Mouse (Mus musculus) CH12.LX (cell line): ENCODE measurements around the gene Gm20388. TPM values are rescaled to one million over a fixed set of nuclear protein-coding genes. Genes with fewer than 3 reads are reported as not detected.

ENCODE experiments used
- DNase-seq: peaks from one replicate; pipeline ENCODE4 v3.0.0-alpha.2; 2013; ENCODE audit errors: extremely low read depth
- H3K27ac ChIP-seq: 2 replicates; pipeline ENCODE4 v1.5.1; 2012; ENCODE audit warnings: low read depth, mild to moderate bottlenecking, control low read depth, moderate library complexity; ENCODE audit not compliant: insufficient read depth
- H3K27me3 ChIP-seq: replicated peaks from 2 replicates; pipeline ENCODE3; 2012; ENCODE audit warnings: inconsistent platforms
- H3K36me3 ChIP-seq, 2 experiments: replicated peaks in 1 of 2; 2 replicates each; pipeline versions ENCODE3 to v1.6.1; 2012; ENCODE audit warnings: inconsistent platforms in 1 of 2, low read length in 1 of 2, mild to moderate bottlenecking in 1 of 2, mixed read lengths in 1 of 2, moderate library complexity in 1 of 2; ENCODE audit not compliant: control insufficient read depth in 1 of 2, insufficient read depth in 1 of 2
- H3K4me1 ChIP-seq, 2 experiments: 2 replicates each; pipeline ENCODE4 v1.6.1; 2012; ENCODE audit warnings: inconsistent platforms in 1 of 2, moderate library complexity in 1 of 2; ENCODE audit not compliant: insufficient read depth in 2 of 2, control insufficient read depth in 1 of 2
- H3K4me2 ChIP-seq: 2 replicates; pipeline ENCODE4 v1.6.1; 2012; ENCODE audit warnings: low read depth, mild to moderate bottlenecking, control low read depth; ENCODE audit not compliant: poor library complexity, insufficient read depth, severe bottlenecking
- H3K4me3 ChIP-seq, 3 experiments: fragments of 150-350 bp in 1 of 3; sonication (generic) in 1 of 3; replicated peaks in 1 of 3; 2 replicates each; pipeline versions ENCODE3 to v1.5.1; 2011 to 2012; ENCODE audit warnings: low read depth in 2 of 3, low read length in 2 of 3, mild to moderate bottlenecking in 2 of 3, moderate library complexity in 2 of 3, control low read depth in 1 of 3, improper control_type of control experiment in 1 of 3, inconsistent platforms in 1 of 3, mixed read lengths in 1 of 3; ENCODE audit not compliant: poor library complexity in 1 of 3
- H3K79me2 ChIP-seq: replicated peaks from 2 replicates; pipeline ENCODE4 v1.6.1; 2012; ENCODE audit warnings: mild to moderate bottlenecking, moderate library complexity; ENCODE audit not compliant: control insufficient read depth, poor library complexity, insufficient read depth, severe bottlenecking; ENCODE audit errors: extremely low read depth
- H3K9ac ChIP-seq: 2 replicates; pipeline ENCODE4 v1.6.1; 2012; ENCODE audit warnings: low read depth, mild to moderate bottlenecking, control low read depth, moderate library complexity; ENCODE audit not compliant: insufficient read depth
- H3K9me3 ChIP-seq: replicated peaks from 2 replicates; pipeline ENCODE3; 2012; ENCODE audit warnings: low read length, inconsistent platforms, mixed read lengths
- CHD1 ChIP-seq: IDR thresholded peaks from 2 replicates; pipeline ENCODE4 v1.6.1; 2012; ENCODE audit warnings: low read depth, low read length, improper control_type of control experiment, inconsistent platforms
- CHD2 ChIP-seq: IDR thresholded peaks from 2 replicates; pipeline ENCODE4 v1.6.1; 2011; ENCODE audit warnings: low read length, improper control_type of control experiment
- CTCF ChIP-seq, 2 experiments: IDR thresholded peaks in 1 of 2; conservative IDR thresholded peaks in 1 of 2; 2 replicates each; pipeline ENCODE4 v1.5.1; 2011 to 2012; ENCODE audit warnings: low read depth in 2 of 2, low read length in 2 of 2, improper control_type of control experiment in 1 of 2, inconsistent platforms in 1 of 2, mild to moderate bottlenecking in 1 of 2, moderate library complexity in 1 of 2
- ETS1 ChIP-seq: conservative IDR thresholded peaks from 2 replicates; pipeline ENCODE4 v1.6.1; 2012; ENCODE audit warnings: low read depth, mild to moderate bottlenecking, inconsistent platforms, low read length, improper control_type of control experiment, moderate library complexity
- GABPA ChIP-seq: IDR thresholded peaks from 2 replicates; pipeline ENCODE4 v1.6.1; 2012; ENCODE audit warnings: low read depth, low read length, improper control_type of control experiment, inconsistent platforms; ENCODE audit not compliant: insufficient replicate concordance
- HCFC1 ChIP-seq: IDR thresholded peaks from 2 replicates; pipeline ENCODE4 v1.6.1; 2012; ENCODE audit warnings: low read depth, mild to moderate bottlenecking, inconsistent platforms, low read length, improper control_type of control experiment
- JUN ChIP-seq: IDR thresholded peaks from 2 replicates; pipeline ENCODE4 v1.6.1; 2011; ENCODE audit warnings: low read depth, mild to moderate bottlenecking, low read length, improper control_type of control experiment, moderate library complexity; ENCODE audit not compliant: insufficient read depth
- JUND ChIP-seq: conservative IDR thresholded peaks from 2 replicates; pipeline ENCODE4 v1.6.1; 2011; ENCODE audit warnings: low read depth, low read length, improper control_type of control experiment
- KAT2A ChIP-seq: IDR thresholded peaks from 2 replicates; pipeline ENCODE4 v1.6.1; 2012; ENCODE audit warnings: low read length, improper control_type of control experiment, inconsistent platforms; ENCODE audit not compliant: insufficient replicate concordance
- MAFK ChIP-seq: IDR thresholded peaks from 2 replicates; pipeline ENCODE4 v1.6.1; 2011; ENCODE audit warnings: low read length, improper control_type of control experiment; ENCODE audit not compliant: insufficient replicate concordance
- MAX ChIP-seq: IDR thresholded peaks from 2 replicates; pipeline ENCODE4 v1.6.1; 2011; ENCODE audit warnings: low read length, improper control_type of control experiment
- MXI1 ChIP-seq: IDR thresholded peaks from 2 replicates; pipeline ENCODE4 v1.6.1; 2011; ENCODE audit warnings: mild to moderate bottlenecking, low read depth, low read length, improper control_type of control experiment
- MYC ChIP-seq: IDR thresholded peaks from 2 replicates; pipeline ENCODE4 v1.6.1; 2011; ENCODE audit warnings: low read depth, mild to moderate bottlenecking, improper control_type of control experiment, low read length
- NRF1 ChIP-seq: IDR thresholded peaks from 2 replicates; pipeline ENCODE4 v1.6.1; 2014; ENCODE audit warnings: low read depth, mild to moderate bottlenecking, inconsistent platforms, low read length, improper control_type of control experiment, moderate library complexity
- POLR2AphosphoS2 ChIP-seq: IDR thresholded peaks from 2 replicates; pipeline ENCODE4 v1.6.1; 2011; ENCODE audit warnings: low read depth, low read length, improper control_type of control experiment
- RCOR1 ChIP-seq: conservative IDR thresholded peaks from 2 replicates; pipeline ENCODE4 v1.6.1; 2012; ENCODE audit warnings: low read depth, mild to moderate bottlenecking, inconsistent platforms, low read length, improper control_type of control experiment
- SIN3A ChIP-seq: IDR thresholded peaks from 2 replicates; pipeline ENCODE4 v1.6.1; 2012; ENCODE audit warnings: low read length, improper control_type of control experiment, inconsistent platforms
- SMC3 ChIP-seq: IDR thresholded peaks from 2 replicates; pipeline ENCODE4 v1.6.1; 2011; ENCODE audit warnings: low read depth, low read length, improper control_type of control experiment
- TCF12 ChIP-seq: IDR thresholded peaks from 2 replicates; pipeline ENCODE4 v1.6.1; 2014; ENCODE audit warnings: low read depth, mild to moderate bottlenecking, inconsistent platforms, low read length, improper control_type of control experiment
- UBTF ChIP-seq: IDR thresholded peaks from 2 replicates; pipeline ENCODE4 v1.6.1; 2012; ENCODE audit warnings: low read depth, mild to moderate bottlenecking, inconsistent platforms, low read length, improper control_type of control experiment, moderate library complexity
- USF1 ChIP-seq: IDR thresholded peaks from 2 replicates; pipeline ENCODE4 v1.6.1; 2014; ENCODE audit warnings: low read depth, mild to moderate bottlenecking, inconsistent platforms, low read length, improper control_type of control experiment
- USF2 ChIP-seq: conservative IDR thresholded peaks from 2 replicates; pipeline ENCODE4 v1.6.1; 2011; ENCODE audit warnings: low read depth, low read length, improper control_type of control experiment
- ZNF384 ChIP-seq: IDR thresholded peaks from 2 replicates; pipeline ENCODE4 v1.6.1; 2012; ENCODE audit warnings: low read depth, low read length, improper control_type of control experiment, inconsistent platforms
- dilution Hi-C: fragments of 300-500 bp; cut with MboI; formaldehyde crosslinking; loops from 2 replicates; pipeline ENCODE4 v1.14.3; 2020; ENCODE audit warnings: low sequenced_read_pairs; ENCODE audit not compliant: extremely low pct_unique_long_range_greater_than_20kb, extremely low pct_ligation_motif_present
- in situ Hi-C: fragments of 300-500 bp; cut with MboI; formaldehyde crosslinking; loops from 3 replicates; pipeline ENCODE4 v1.14.3; 2019; ENCODE audit warnings: low sequenced_read_pairs, low pct_ligation_motif_present, low pct_unique_long_range_greater_than_20kb, mixed read lengths
- polyA plus RNA-seq: library from polyadenylated mRNA; unstranded; fragments of >175 nt; gene quantifications from 2 replicates; pipeline ENCODE4 v1.2.1, GENCODE M21; 2012; ENCODE audit warnings: low read depth; ENCODE audit not compliant: insufficient read length
- total RNA-seq, 2 experiments: library from RNA; depleted of rRNA; stranded (reverse); fragments of 300-350 nt in 1 of 2; fragments of >200 nt in 1 of 2; gene quantifications; 2 replicates each; pipeline ENCODE4 v1.2.3; 2012 to 2014

Gm20388 gene
- total and polyA plus RNA-seq, 3 experiments = 14.8 to 26.3 (median 22.2) TPM

DNA sequence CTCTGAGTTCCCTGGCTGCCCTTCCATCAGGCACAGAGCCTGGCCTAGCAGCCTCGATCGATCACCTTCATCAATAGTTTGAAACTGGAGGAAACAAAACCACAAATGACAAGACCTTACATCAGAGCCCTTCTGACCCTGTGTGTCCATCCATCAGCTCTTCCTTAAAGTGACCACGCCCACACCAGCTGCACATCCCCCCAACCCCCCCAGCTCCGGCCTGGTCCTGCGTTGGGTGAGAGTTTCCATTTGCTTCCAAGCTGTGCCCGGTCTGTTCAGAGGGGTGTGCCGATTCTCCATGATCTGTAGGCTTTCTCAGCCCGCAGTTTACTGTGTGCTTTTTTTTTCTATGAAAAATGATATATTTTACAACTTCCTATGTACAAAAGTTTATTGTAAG, 141.7 kb downstream of the Gm20388 start:
- dilution Hi-C loops (no loop called here), in situ Hi-C loops (no loop called here)
- peaks cover 77% of the 10 kb centered on the region for H3K27me3 ChIP-seq
- DNase-seq = no peak
- H3K9ac ChIP-seq = no peak overlapping the region
- H3K4me2 ChIP-seq = no peak overlapping the region
- no peak overlapping the region for H3K4me3 ChIP-seq
- no peak overlapping the region for H3K27ac ChIP-seq
- no peaks in the 10 kb centered on the region for H3K36me3 ChIP-seq
- H3K79me2 ChIP-seq = no peaks in the 10 kb centered on the region
- peaks cover 8% of the 10 kb centered on the region for H3K9me3 ChIP-seq
- H3K4me1 ChIP-seq = peaks cover 0 to 5% of the 10 kb centered on the region in 2 experiments; a peak in 2 of 4 replicates
- no peak for TF ChIP-seq SMC3
- TF ChIP-seq GABPA = no peak
- no peak for TF ChIP-seq NRF1
- TF ChIP-seq MAFK = no peak
- no peak for TF ChIP-seq CHD2
- TF ChIP-seq RCOR1 = no peak
- no peak for TF ChIP-seq MAX
- TF ChIP-seq USF1 = no peak
- TF ChIP-seq ETS1 = no peak
- TF ChIP-seq POLR2AphosphoS2 = no peak
- no peak for TF ChIP-seq SIN3A
- TF ChIP-seq, all 38 proteins: peak for 0

DNA sequence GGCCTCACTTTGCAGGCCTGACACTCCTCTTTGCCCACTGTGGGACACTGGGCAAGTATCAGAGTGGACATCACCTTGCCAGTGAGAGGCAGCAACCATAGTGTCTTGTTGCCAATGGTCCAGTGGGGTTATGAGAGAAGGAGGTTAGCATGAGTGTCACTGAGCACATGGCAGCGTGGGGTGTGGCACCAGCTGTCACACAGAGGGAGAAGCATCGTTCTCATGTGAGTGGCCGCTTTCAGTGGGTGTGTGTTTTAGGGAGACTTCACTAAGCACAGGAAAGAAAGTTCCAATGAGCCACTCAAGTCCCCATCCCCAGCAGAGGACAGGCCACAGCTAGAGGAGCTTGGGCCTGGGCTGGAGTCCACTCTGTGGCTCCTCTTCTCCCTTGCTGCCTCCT, 144.2 kb downstream of the Gm20388 start:
- no peaks in the 10 kb centered on the region for H3K79me2 ChIP-seq
- peaks cover 76% of the 10 kb centered on the region for H3K27me3 ChIP-seq
- no peaks in the 10 kb centered on the region for H3K36me3 ChIP-seq
- in situ Hi-C loops = no loop called here
- H3K9ac ChIP-seq = no peak overlapping the region
- dilution Hi-C loops = no loop called here
- peaks cover 0 to 3% of the 10 kb centered on the region in 2 experiments; a peak in 2 of 4 replicates for H3K4me1 ChIP-seq
- DNase-seq = no peak
- no peak overlapping the region for H3K4me2 ChIP-seq
- H3K4me3 ChIP-seq = no peak overlapping the region
- no peak for TF ChIP-seq HCFC1
- no peak for TF ChIP-seq MXI1
- TF ChIP-seq TCF12 = no peak
- no peak for TF ChIP-seq CHD2
- TF ChIP-seq ETS1 = no peak
- no peak for TF ChIP-seq USF1
- TF ChIP-seq JUND = no peak
- no peak for TF ChIP-seq SMC3
- TF ChIP-seq MAFK = no peak
- TF ChIP-seq POLR2AphosphoS2 = no peak
- no peak for TF ChIP-seq CTCF (conservative IDR thresholded peaks at IDR 0.05 in 1 of 2, IDR thresholded peaks at IDR 0.05 in 1 of 2; ENCODE audit: low read depth in 2 of 2, low read length in 2 of 2)
- no peak for TF ChIP-seq MYC
- TF ChIP-seq UBTF = no peak
- no peak for TF ChIP-seq RCOR1
- no peak for TF ChIP-seq KAT2A
- TF ChIP-seq USF2 = no peak
- TF ChIP-seq ZNF384 = no peak
- no peak for TF ChIP-seq CHD1
- TF ChIP-seq JUN = no peak
- H3K9me3 ChIP-seq = peaks cover 10% of the 10 kb centered on the region
- no peak overlapping the region for H3K27ac ChIP-seq
